Mouse (Mus musculus) CH12.LX (cell line): ENCODE data around the gene Sufu.

Experiments used
- CTCF ChIP-seq, 2 experiments: IDR thresholded peaks in 1 of 2; conservative IDR thresholded peaks in 1 of 2; 2 replicates each; pipeline ENCODE4 v1.5.1; 2011 to 2012; ENCODE audit warnings: low read depth in 2 of 2, low read length in 2 of 2, improper control_type of control experiment in 1 of 2, inconsistent platforms in 1 of 2, mild to moderate bottlenecking in 1 of 2, moderate library complexity in 1 of 2
- ELF1 ChIP-seq: IDR thresholded peaks from 2 replicates; pipeline ENCODE4 v1.6.1; 2014; ENCODE audit warnings: low read depth, mild to moderate bottlenecking, inconsistent platforms, low read length, improper control_type of control experiment
- EP300 ChIP-seq: IDR thresholded peaks from 2 replicates; pipeline ENCODE4 v1.6.1; 2011; ENCODE audit warnings: low read length, improper control_type of control experiment
- ETS1 ChIP-seq: conservative IDR thresholded peaks from 2 replicates; pipeline ENCODE4 v1.6.1; 2012; ENCODE audit warnings: low read depth, mild to moderate bottlenecking, inconsistent platforms, low read length, improper control_type of control experiment, moderate library complexity
- NRF1 ChIP-seq: IDR thresholded peaks from 2 replicates; pipeline ENCODE4 v1.6.1; 2014; ENCODE audit warnings: low read depth, mild to moderate bottlenecking, inconsistent platforms, low read length, improper control_type of control experiment, moderate library complexity
- POLR2A ChIP-seq: IDR thresholded peaks from 2 replicates; pipeline ENCODE4 v1.6.1; 2011; ENCODE audit warnings: low read depth, mild to moderate bottlenecking, improper control_type of control experiment, low read length
- TCF12 ChIP-seq: IDR thresholded peaks from 2 replicates; pipeline ENCODE4 v1.6.1; 2014; ENCODE audit warnings: low read depth, mild to moderate bottlenecking, inconsistent platforms, low read length, improper control_type of control experiment

GRCm38 (mm10) chr19:46485847-46486246, 89.2 kb downstream of the Sufu start:
- TF ChIP-seq EP300 (no peak), ELF1 (no peak), CTCF (conservative IDR thresholded peaks at IDR 0.05 in 1 of 2, IDR thresholded peaks at IDR 0.05 in 1 of 2; ENCODE audit: low read depth in 2 of 2, low read length in 2 of 2) (no peak), NRF1 (no peak), ETS1 (no peak), POLR2A (no peak), TCF12 (no peak)
